Mouse (Mus musculus): ENCODE results near the gene Fam111a.
A peak's percentile ranks its signal among the peaks of the same experiment; 100 is the strongest.
"Not testable (repeated sequence)": the region's sequence is repeated elsewhere in the genome, so short reads cannot be mapped to it uniquely, and the experiment has no call there.

Gene Fam111a

GRCm38 (mm10) chr19:12545440-12545839 is at the start of gene Fam111a:
Gene Fam111a (plus strand): TSS chr19:12545740.
- not testable (repeated sequence) for DNase-seq

GRCm38 (mm10) chr19:12496241-12496640 is 49.3 kb upstream of the Fam111a start:
- no peak for DNase-seq

- DNase-seq = no peak
Observed at GRCm38 (mm10) chr19:12497909-12498308, 47.6 kb upstream of the Fam111a start.

GRCm38 (mm10) chr19:12498321-12498720 is 47.2 kb upstream of the Fam111a start:
- no peak for DNase-seq

- DNase-seq = no peak
Observed at GRCm38 (mm10) chr19:12498941-12499340, 46.6 kb upstream of the Fam111a start.

GRCm38 (mm10) chr19:12499485-12499884 is 46.1 kb upstream of the Fam111a start:
- DNase-seq = no peak

- peak; percentile 52 to 60 for DNase-seq
Observed at GRCm38 (mm10) chr19:12500124-12500523, 45.4 kb upstream of the Fam111a start.

- no peak for DNase-seq
Observed at GRCm38 (mm10) chr19:12500881-12501311, 44.6 kb upstream of the Fam111a start.

GRCm38 (mm10) chr19:12501370-12502347 is 43.9 kb upstream of the Fam111a start, which contains the start of gene Dtx4:
Gene Dtx4 (minus strand): TSS chr19:12501454.
- DNase-seq = peak; percentile 94 to 96

GRCm38 (mm10) chr19:12502756-12503155 is 42.8 kb upstream of the Fam111a start:
- DNase-seq = no peak

- DNase-seq = no peak
Observed at GRCm38 (mm10) chr19:12514621-12515020, 30.9 kb upstream of the Fam111a start.

- DNase-seq = peak; percentile 44 to 71
Observed at GRCm38 (mm10) chr19:12517671-12518540, 27.6 kb upstream of the Fam111a start.

GRCm38 (mm10) chr19:12518541-12518890 is 27.0 kb upstream of the Fam111a start:
- no peak for DNase-seq

- no peak for DNase-seq
Observed at GRCm38 (mm10) chr19:12523377-12523776, 22.2 kb upstream of the Fam111a start.

- no peak for DNase-seq
Observed at GRCm38 (mm10) chr19:12537168-12537567, 8.4 kb upstream of the Fam111a start.

- DNase-seq = no peak
Observed at GRCm38 (mm10) chr19:12539975-12540374, 5.6 kb upstream of the Fam111a start.

- no peak for DNase-seq
Observed at GRCm38 (mm10) chr19:12540727-12541126, 4.8 kb upstream of the Fam111a start.

- no peak for DNase-seq
Observed at GRCm38 (mm10) chr19:12541644-12542043, 3.9 kb upstream of the Fam111a start.

- peak in 1 of 2 experiments; percentile 20 for DNase-seq
Observed at GRCm38 (mm10) chr19:12549166-12549565, 3.6 kb downstream of the Fam111a start.

GRCm38 (mm10) chr19:12550005-12550942 is 4.7 kb downstream of the Fam111a start:
- DNase-seq = no peak

GRCm38 (mm10) chr19:12556293-12556692 is 10.8 kb downstream of the Fam111a start:
- no peak for DNase-seq

- DNase-seq = no peak
Observed at GRCm38 (mm10) chr19:12558219-12558618, 12.7 kb downstream of the Fam111a start.

All from lung, adult 18-20 months (tissue).